Mouse (Mus musculus): Measurements from ENCODE around the gene Zdhhc5.

GRCm38 (mm10) chr2:84647051-84647568 lies 67.9 kb downstream of the Zdhhc5 start:
- TF ChIP-seq HCFC1 (IDR thresholded peaks at IDR 0.05; ENCODE audit: borderline replicate concordance, insufficient read depth, low read length) (no peak), ZNF384 (IDR thresholded peaks at IDR 0.05; ENCODE audit: low read depth, low read length) (no peak), ZC3H11A (IDR thresholded peaks at IDR 0.05; ENCODE audit: borderline replicate concordance, low read depth, low read length) (no peak)
